Mouse (Mus musculus): Measurements from ENCODE around the gene Cx3cr1.
"Not testable (repeated sequence)": the region's sequence is repeated elsewhere in the genome, so short reads cannot be mapped to it uniquely, and the experiment has no call there.

Cx3cr1 gene

DNA sequence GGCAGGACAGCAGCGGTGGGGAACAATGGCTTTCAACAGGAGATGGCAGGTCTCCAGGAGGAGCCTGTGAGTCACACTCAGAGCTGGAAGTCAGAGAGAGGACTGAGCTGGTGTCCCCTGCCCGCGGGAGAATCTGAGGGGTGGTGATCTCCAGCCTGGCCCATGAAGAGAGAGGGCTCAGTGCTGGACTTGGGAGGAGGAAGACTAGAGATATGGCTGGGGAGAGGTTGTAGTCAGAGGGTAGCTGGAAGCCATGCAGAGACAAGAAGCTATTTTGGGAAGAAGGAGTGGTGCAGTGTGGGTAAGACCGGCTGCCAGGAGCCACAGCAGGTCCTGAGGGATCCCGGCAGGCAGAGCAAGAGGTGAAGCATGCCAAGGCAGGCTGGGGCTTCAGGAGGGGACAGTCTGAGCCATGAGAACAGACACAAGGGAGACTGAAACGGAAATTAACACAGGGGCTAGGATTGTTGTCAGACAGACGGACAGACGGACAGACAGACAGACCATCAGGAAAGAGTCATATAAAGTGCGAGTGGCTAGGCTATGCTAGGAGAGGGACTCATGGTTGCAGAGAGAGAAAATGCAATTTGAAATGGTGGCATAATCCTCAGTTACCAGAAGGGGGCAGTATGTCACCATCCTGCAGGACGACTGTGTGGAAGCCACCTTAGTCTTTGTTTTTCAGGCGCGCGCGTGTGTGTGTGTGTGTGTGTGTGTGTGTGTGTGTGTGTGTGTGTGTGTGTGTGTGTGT is 42.1 kb downstream of the Cx3cr1 start:
- DNase-seq (ENCODE audit: low read depth, low spot score) = peak; percentile 85

DNA sequence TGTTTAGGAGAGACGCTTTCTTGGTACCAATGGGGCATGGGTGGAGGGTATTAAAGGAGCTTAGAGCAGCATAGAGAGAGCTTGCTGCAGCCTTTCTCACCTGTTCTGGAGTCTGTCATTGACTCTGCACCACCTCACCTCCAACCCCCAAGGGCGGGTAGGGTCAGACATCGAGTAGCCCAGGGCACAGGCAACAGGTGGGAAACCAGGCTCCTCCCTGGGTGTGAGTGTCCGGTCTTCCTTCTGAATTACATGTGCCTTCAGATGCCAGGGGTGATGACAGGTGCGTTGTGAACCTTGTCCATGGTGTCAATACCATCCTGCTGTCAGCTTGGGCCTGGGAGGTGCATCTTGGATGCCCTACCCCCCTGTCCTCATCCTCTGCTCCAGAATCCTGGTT is 45.1 kb downstream of the Cx3cr1 start:
- DNase-seq (ENCODE audit: low read depth, low spot score) = no peak

DNA sequence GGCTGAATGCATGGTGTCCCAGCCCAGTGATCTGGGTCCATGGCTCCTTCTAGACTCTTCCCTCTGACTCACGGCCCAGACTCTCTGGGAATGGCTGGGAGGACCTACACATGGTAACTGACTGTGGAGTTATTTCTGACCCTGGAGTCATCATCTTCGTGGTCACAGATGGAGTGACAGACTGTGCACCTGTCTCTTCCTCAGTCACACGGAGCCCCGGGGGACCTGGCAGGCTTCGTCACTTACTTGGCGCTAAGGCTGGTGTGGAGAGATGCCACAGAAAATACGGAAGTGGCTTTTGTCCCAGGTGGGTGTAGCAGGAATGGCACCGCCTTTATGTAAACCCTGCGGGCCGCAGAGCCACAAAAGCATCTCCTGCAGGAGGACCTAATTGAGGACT is 45.5 kb downstream of the Cx3cr1 start:
- DNase-seq (ENCODE audit: low read depth, low spot score) = no peak

DNA sequence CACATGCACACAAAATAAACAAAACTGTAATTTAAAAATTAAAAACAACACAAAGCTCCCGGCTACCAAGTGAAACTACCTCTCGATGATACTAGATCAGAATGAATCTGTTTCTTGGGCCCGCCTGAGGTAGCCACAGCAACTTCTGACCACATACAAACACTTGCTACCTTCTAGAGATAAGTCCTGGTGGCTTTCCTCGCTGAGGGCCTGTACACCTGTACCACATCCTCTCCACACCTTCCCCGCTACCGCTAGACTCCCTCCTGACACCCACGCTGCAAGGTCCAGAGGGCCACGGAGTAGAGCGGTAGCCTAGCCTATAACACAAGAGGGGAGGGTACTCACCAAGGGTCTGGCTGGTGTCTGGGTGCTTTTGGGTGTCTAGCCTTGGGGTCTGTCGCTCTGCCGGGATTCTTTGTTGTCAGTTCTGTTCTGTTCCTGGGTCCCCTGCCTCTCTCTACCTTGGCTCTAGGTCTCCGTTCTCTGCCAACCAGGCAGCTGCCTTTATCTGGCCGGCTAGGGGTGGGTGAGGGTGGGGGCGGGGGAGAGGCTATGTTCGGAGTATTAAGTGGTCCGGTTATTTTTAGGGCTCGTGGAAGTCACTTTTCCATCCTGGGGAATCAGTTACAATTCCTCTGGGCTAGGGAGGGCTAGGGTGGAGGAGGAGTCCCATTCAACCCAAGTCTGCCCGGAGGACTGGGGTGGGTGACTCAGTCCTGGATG is 46.4 kb downstream of the Cx3cr1 start, which contains the start of gene Xirp1:
Xirp1 (minus strand) TSS at position 513 of the 726 bp plus-strand sequence.
- no peak for DNase-seq (ENCODE audit: low read depth, low spot score)

DNA sequence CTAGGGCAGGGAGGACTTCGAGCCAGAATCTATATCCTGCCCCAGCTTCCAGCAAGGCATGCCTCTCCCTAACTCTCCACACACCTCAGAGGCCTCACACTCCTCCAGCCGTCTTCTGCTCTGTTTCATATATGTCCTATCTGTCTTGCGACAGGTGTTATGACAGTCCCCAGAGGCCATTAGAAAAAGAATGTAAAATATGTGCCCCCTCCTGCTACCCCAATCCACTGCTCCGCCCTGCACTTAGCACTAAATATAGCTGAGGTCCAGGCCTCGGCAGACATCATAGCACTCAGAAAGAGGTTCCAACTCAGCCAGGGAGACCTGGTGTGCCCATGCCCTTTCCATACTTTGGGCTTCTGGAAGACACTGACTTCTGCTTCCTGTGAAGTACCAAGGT is 48.5 kb downstream of the Cx3cr1 start:
- DNase-seq (ENCODE audit: low read depth, low spot score) = no peak

DNA sequence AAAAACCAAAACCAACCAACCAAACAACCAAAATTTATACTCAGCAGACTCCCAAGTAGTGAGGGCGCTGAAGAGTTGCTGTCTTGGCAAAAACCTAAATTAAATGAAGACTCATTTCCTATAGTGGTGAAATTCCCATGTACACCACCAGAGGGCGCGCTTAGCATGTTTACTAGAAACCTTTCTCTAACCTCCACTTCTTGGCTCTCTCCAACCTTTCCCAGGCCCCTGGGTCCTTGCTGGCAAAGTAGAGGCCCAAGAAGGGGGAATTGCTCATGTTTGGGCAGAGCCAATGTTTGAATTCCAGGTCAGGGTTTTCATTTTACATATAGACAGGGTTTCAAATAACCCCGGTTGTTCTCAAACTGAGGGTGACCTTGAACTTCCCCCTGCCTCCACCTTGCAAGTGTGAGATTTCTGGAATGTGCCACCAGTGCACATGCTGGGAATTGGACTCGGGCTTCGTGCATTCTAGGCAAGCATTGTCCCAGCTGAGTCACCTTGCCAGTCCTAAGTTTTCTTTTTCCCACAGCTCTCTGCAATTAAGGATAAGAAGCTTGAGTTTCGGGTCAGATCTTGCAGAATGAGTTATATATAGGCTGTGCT is 49.3 kb downstream of the Cx3cr1 start:
- peak; percentile 74 for DNase-seq (ENCODE audit: low read depth, low spot score)

DNA sequence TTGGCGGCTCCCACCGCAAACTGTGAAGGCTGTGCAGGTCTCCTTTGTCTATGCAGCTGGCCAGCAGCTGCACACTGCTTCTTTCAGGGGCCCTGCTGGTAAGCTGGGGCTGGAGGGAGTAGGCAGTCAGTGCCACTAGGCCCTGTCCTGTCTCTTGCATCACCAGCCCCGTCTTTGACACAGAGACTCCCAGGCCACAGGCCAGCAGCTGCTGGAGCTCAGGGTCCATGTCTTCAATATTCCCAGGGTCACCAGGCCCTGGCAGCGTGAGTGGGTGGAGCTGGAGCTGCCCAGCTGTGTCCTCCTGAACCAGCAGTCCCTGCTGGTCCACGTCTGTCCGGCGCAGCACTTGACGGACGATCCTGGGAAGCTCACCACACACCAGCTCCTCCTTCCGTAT is 52.7 kb downstream of the Cx3cr1 start:
- DNase-seq (ENCODE audit: low read depth, low spot score) = no peak

DNA sequence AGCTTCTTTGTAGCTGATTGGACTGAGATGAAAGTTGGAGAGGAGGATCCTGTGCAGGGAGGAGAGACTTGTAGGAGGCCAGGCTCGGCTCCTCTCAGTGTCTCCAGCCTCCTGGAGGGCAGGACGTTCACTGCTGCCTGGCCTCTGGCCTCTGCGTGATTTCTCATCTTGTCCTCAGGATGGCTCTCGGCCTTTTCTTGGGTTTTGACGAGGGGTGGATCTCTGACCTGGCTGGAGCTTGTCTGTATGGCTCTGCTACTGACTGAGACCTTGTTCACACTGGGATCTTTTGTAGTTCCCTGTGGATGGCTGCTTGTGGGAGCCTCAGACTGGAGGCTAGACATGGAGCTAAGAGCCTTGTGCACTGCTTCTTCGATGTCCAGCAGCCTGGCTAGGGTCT is 54.9 kb downstream of the Cx3cr1 start:
- no peak for DNase-seq (ENCODE audit: low read depth, low spot score)

DNA sequence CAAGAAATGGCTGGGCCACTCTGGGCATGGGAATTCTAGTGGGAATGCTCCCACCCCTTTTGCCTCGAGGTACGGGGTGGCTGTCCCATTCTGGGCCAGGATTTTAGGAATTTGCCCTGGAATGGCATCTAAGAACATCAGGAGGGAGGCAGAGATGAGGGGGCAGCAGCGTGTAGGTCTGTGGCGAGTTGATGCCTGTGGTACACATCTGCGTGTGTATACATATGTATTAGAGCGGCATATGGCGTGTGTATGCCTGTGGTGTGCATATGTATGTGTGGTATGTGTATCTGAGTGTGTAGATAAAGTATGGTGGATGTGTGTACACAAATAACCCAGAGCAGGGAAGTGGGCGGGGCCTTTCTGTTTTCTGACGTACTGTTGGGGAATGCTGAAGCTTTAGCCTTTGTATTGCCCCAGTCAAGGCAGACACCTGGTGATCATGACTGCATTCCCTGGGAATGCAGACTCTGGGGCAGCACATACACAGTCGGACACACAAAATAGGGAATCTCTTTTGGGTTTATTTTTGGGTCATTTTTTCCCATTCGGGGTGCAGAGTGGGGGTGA is 56.3 kb downstream of the Cx3cr1 start:
- DNase-seq (ENCODE audit: low read depth, low spot score) = peak; percentile 42

DNA sequence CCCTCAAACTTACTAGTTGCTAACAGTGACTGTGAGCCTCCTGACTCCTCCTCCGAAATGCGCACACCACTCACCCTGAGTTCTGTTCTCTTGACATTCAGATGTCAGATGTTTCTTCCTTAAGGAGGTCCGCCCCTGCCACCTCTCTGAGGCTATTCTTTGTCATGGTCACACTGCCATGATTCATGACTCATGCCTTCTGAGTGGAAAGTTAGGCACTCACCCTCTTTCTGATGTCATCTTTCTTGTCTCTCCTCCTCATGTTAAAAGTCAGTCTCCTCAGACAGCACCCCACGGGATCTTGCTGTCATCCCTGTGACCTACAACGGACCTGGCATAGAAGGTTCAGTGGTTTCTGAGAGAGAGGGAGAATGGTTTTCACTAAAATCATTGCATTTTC is 56.9 kb downstream of the Cx3cr1 start:
- DNase-seq (ENCODE audit: low read depth, low spot score) = peak; percentile 44

DNA sequence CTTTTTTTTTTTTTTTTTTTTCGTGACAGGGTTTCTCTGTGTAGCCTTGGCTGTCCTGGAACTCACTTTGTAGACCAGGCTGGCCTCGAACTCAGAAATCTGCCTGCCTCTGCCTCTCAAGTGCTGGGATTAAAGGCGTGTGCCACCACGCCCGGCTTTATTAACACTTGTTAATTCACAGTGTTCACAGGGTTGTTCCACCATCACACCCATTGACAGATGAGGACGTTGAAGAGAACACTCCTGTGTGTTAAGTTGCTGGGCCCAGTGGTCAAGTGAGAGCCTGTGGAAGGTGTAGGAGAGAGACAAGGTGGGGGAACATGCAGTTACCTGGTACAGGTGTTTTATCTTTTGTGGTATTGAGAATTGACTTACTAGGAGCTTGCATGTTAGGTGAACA is 57.5 kb downstream of the Cx3cr1 start:
- not testable (repeated sequence) for DNase-seq (ENCODE audit: low read depth, low spot score)

DNA sequence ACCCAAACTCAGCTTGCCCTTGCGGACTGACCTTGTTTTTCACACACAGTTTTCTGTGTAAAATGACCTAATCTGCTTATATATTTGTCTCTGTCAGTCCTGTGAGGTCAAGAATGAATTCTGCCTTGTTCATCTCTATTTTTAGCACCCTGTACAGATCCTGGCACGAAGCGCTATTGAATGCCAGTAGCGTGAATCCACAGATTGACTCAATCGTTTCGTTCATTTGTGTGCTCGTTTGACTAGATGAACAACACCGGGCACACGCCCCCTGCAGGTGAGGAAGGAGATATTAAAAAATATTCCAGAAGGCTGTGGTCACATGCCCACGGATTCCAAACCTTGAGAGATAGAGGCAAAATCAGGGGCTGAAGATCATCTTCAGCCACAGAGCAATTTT is 58.1 kb downstream of the Cx3cr1 start:
- DNase-seq (ENCODE audit: low read depth, low spot score) = peak; percentile 87

DNA sequence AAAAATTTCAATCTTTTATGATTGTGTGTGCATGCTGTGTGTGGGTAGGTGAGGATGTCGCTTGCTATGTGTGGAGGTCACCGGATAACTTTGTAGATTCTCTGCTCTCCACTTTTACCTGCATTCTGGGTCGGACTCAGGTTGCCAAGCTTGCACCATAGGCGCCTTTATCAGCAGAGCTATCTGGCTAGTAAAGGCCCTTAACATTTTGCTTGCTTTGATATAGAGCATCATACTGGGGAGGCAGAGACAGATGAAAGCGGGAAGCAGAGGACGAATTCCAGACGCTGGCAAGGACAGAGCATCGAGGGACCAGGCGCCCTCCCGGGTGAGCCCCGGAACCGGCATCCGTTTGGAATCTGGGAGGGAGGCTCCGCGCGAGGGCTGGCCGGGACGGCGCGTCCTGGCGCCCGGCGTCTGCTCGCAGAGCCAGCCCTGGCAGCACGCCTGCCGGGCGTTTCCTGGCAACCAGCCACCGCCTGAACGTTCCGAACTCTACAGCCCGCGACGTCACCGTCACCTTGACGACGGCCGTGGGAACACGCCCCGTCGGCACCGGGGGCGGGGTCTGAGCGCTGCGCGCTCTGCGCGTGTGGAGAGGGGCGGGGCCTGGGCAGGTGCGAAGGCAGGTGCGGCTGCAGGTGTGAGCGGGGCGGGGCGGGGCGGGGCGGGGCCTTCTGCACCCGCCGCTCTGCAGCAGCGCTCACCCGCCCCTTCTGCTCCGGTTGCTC is 58.7 kb downstream of the Cx3cr1 start:
- peak; percentile 96 for DNase-seq (ENCODE audit: low read depth, low spot score)

DNA sequence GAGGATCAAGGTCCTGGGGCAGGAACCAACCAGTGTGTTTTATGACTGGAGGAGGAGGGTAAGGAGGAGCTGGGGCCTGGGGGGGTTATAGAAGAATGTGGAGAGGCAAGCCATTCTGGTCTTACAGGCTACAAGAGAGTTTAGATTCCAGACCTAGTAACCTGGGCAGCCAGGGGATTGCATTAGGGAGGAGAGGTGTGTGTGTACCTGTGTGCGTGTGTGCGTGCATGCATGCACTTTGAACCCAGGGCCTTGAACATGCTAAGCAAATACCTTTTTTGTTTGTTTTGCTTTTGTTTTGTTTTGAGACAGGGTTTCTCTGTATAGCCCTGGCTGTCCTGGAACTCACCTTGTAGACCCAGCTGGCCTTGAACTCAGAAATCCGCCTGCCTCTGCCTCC is 59.8 kb downstream of the Cx3cr1 start:
- DNase-seq (ENCODE audit: low read depth, low spot score) = no peak

DNA sequence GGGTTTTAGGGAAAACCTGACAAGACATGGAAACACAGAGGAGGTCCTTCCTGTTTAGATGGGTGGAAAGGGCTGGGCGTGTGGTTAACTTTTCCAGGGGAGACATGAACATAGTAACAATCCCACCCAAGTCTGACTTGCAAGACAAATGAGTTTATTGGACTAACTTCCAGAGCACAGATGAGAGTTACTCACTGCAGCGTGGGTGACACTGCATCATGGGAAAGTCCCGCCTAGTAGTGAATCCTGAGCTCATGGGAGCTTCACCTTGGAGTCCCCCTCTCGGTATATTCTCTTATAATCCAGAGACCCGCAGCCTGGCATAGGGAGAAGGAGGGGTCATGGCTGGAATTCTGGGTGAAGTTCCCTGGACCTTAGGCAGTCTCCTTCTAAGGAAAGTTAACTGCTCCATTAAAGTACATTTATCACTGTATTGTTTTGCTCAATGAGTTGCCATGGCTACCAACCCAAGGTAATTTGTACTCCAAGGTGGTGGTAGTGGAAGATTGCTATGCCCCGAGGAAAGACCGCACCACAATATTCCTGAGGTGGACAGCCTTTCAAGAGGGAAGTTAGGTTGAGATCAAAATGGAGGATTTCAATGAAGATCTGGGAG is 60.3 kb downstream of the Cx3cr1 start:
- peak; percentile 59 for DNase-seq (ENCODE audit: low read depth, low spot score)

DNA sequence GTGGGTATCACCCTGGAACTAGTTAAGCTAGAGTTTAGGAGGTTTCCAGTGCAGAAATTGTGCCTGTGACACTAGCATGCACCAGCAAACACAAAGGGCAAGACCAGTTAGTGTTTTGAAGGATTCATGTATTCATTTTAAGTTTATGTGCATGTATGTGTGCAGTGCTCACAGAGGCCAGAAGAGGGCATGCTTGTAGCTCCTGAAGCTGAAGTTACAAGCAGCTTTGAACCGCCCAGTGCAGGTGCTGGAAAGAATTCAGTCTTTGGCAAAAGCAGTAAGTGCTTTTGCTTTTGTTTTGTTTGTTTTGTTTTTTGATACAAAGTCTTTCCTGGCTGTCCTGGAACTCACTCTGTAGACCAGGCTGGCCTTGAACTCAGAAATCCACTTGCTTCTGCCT is 61.8 kb downstream of the Cx3cr1 start:
- peak; percentile 83 for DNase-seq (ENCODE audit: low read depth, low spot score)

DNA sequence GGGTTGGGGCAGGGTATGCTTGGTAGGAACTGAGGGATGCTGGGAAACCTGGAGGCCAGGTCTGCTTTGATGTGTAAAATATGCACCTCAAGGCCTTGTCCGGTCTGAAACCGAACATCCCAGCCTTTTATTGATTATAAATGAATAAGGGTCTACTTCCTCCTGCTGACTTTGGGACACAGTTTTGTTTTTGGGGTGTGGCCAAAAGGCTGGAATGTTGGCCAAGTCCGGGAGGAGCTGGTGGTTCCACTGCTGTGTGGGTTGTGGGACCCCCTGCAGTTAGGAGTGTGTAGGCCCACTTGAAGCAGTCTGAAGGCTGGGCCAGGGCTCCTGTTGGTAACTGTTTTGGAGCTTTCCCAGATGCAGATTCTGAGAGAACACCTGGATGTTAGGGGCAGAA is 63.7 kb downstream of the Cx3cr1 start:
- DNase-seq (ENCODE audit: low read depth, low spot score) = peak; percentile 96

DNA sequence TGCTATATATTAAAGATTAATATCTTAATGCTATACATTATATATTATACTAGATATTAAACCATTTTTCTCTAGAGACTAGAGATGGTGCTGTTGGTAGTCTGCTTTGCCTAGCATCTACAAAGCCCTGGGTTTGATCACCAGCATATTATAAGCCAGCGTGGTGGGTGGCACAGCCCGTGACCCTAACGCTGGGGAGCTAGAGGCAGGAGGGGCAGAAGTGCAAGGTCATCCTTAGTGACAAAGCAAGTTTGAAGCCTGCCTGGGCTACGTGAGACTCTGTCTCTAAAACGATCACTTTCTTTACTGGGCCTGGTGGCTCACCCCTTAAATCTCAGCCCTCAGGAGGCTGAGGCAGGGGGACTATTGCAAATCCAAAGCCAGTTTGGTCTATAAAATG is 66.8 kb downstream of the Cx3cr1 start:
- peak; percentile 47 for DNase-seq (ENCODE audit: low read depth, low spot score)

DNA sequence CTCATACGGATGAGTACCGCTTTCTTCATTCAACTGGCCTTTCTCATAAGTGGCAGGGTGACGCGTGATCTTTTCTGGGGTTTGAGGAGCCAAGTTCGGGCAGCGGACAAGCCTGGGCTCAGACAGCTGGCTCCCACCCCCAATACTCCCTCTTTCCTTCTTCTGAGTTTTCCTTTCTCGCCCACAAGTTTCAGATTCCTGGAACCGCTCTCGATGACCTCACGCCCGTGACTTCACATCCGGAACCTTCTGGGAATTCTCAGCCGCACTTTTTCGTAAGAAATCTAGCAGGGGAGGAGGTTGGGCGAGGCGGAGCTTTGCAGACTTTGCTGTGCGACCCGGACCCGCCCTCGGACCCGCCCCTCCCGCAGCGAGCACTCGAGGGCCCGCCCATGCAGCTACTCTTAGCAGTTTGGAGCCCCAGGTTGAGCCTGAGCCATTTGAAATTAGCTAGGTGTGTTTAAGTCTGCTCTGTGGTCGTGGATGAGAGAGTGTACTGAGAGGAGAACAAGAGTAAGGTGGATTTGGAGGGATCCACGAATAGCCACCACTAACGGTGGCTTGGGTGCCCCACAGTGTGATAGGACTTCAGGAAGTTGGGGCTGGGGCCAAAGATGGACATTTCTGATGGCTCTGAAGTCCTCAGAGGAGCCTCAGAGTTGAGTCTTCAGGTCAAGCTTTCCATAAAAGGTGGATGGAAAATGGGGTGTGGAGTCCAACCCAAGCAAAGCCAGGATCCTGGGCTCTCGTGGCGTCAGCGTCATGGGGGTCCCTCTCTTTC is 67.5 kb downstream of the Cx3cr1 start:
- DNase-seq (ENCODE audit: low read depth, low spot score) = peak; percentile 95

DNA sequence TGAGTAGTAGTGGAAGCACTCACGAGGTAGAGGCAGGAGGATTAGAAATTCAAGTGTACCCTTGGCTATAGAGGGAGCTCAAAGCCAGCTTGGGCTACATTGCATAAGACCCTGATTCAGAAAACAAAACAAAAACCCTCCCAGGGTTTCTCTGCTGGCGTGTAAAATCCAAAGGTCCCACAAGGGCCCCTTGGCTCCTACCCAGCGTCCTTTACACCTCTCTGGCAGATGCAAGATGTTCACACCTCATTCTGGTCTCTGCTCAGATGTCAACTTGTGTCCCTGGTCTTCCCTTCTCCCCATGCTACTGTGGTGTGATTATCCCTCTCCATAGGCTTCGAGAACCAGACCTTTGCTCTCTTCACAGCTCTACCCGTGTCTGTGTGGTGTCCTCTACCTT is 68.9 kb downstream of the Cx3cr1 start:
- DNase-seq (ENCODE audit: low read depth, low spot score) = no peak

DNA sequence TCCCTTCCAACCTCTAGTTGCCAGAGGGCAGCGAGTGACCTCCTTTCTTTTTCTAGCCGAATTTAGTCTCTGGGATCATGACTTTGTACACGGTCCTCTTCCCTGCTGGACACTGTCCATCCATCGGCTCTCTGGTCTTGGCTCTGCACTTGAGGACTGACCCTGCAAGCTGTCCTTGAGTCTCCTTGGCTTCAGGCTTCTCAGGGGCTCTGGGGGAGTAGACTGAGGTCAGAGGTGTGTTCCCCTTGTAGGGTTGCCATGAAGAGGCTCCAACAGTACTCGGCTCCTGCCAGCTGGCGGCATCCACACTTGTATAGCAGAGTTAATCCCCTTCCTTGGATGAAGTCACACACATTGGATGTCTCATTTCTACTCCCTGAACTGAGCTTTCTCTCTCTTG is 70.0 kb downstream of the Cx3cr1 start:
- no peak for DNase-seq (ENCODE audit: low read depth, low spot score)
